Mouse (Mus musculus): Measurements from ENCODE around the gene Bcr. TPM values are rescaled to one million over a fixed set of nuclear protein-coding genes. Genes with fewer than 3 reads are reported as not detected.

Gene Bcr
- polyA plus RNA-seq, 1 experiment, result 23.2 TPM

DNA sequence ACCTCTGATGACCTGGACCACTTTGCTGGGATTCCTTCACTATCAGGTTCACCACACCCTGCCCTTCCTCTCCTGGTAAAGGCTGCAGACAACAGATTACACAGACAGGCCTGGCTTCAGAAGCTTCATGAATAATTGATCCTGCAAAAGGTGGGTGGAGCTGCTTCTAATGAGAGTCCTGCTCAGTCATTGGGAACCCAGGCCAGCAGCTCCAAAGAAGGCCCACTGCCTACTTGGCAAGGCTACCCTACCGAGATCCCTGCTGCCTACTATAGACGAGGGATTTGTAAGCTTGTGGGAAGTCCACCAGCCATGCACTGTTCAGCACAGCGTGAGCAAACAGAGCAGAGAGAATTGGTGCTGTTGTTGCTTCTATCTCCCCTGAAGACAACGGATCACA is 4.1 kb upstream of the Bcr start:
- DNase-seq (ENCODE audit: low read depth), result no peak

DNA sequence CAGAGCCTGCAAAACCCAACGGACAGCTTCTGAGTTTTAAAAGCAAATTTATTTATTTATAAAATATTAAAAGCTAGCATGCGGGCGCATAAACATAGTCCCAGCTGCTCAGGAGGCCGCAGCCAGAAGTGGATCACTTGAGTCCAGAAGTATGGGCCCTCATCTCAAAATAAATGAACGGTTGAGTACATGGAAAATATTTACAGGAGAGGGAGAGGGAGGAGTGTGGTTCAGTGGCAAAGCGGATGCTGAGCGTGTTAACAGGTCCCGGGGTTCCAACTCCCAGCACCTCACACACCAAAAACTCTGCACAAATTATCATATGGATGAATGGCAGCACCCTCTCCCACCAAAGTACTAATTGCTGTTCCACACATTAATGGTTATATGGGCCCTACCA is 2.1 kb upstream of the Bcr start:
- no peak for DNase-seq (ENCODE audit: low read depth)

- DNase-seq (ENCODE audit: low read depth), result no peak
These were observed 1.5 kb upstream of the Bcr start for GRCm38 (mm10) chr10:75058761-75059395.

- no peak for DNase-seq (ENCODE audit: low read depth)
These were observed 996 bp upstream of the Bcr start for GRCm38 (mm10) chr10:75059396-75059795.

DNA sequence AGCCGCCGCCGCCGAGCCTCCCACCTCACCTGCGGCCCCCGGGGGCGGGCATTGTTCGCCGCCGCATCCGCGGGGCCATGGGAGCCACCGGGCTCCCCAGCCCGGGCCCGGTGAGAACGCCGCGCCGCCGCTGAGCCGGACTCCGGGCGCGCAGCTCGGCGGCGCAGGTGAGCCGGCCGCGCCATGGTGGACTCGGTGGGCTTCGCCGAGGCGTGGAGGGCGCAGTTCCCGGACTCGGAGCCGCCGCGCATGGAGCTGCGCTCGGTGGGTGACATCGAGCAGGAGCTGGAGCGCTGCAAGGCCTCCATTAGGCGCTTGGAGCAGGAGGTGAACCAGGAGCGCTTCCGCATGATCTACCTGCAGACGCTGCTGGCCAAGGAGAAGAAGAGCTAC is 447 bp downstream of the Bcr start:
- DNase-seq (ENCODE audit: low read depth), result no peak

DNA sequence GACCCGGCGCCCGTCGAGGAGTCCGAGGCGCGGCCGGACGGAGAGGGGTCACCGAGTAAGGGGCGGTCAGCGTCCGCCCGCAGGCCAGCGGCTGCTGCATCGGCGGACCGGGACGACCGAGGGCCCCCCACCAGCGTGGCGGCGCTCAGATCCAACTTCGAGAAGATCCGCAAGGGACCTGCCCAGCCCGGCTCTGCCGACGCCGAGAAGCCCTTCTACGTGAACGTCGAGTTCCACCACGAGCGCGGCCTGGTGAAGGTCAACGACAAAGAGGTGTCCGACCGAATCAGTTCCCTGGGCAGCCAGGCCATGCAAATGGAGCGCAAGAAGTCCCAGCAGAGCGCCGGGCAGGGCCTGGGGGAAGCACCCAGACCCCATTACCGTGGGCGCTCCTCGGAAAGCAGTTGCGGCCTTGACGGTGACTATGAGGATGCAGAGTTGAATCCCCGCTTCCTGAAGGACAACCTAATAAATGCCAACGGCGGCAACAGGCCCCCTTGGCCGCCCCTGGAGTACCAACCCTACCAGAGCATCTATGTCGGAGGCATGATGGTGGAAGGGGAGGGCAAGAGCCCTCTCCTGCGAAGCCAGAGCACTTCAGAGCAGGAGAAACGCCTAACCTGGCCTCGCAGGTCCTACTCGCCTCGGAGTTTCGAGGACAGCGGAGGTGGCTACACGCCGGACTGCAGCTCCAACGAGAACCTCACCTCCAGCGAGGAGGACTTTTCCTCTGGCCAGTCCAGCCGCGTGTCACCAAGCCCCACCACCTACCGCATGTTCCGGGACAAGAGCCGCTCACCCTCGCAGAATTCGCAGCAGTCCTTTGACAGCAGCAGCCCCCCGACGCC is 1.2 kb downstream of the Bcr start:
- DNase-seq (ENCODE audit: low read depth), result no peak

DNA sequence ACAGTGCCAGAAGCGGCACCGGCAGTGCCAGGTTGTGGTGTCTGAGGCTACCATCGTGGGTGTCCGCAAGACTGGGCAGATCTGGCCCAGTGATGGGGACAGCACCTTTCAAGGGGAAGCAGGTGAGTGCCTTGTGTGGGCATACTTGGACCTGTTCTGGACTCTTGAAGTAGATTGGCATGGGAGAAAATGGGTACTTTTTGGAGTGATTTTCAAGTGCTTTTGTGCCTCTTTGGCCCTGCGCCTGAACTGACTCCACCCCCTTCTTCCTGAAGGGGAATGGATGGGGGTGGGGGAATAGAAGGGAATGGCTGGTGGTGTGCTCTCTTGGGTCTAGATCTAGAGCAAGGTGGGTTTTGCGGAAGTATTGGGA is 1.8 kb downstream of the Bcr start:
- no peak for DNase-seq (ENCODE audit: low read depth)

DNA sequence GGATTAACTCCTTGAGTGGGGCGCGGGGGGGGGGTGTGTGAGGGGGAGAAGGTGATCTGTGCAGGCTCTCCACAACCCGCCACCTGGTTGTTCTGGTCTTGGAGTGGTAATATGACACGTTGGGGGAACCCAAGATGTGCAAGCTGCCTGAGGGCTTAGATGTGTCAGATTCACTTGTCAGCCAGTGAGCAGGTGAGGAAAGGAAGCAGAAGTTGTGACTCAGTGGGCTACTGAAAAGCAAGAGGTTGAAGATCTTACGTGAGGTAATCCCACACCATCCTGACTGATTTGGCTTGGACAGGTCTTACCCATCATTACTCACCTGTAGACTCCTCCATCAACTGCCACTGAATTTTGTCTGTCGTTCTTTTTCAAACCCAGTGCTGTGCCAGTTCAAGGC is 2.2 kb downstream of the Bcr start:
- DNase-seq (ENCODE audit: low read depth), result no peak

DNA sequence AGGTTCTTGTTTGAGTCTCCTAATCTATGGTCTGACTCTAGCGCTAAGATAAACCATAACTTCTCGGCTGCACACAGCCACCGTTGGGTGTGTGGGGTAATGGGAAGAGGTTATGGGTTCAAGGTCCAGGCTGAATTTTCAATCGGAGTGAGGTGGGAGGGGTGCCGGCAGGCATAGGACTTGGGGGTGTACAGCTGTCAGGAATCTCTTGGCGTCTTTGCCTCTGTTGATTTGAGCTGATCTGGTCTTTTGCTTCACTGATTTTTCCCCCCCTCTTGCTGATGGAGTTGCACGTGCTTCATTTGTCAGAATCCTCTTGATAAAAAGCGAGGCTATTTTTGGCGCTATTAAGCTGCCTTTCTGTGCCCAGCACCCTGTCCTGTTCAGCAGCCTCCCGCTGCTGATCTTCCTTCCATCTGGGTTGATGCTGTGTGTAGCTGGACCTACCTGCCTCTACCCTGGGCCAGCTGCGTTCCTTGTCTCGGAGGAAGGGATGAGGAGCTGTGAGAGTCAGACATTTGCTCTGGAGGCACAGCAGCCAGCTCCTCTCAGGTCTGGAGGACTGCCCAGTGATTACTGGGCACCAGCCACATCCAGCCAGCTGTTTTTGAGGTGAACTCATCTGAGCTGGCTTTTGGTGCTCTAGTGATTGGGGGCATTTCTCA is 3.0 kb downstream of the Bcr start:
- DNase-seq (ENCODE audit: low read depth), result no peak

- DNase-seq (ENCODE audit: low read depth), result no peak
These were observed 5.3 kb downstream of the Bcr start for GRCm38 (mm10) chr10:75065691-75066090.

DNA sequence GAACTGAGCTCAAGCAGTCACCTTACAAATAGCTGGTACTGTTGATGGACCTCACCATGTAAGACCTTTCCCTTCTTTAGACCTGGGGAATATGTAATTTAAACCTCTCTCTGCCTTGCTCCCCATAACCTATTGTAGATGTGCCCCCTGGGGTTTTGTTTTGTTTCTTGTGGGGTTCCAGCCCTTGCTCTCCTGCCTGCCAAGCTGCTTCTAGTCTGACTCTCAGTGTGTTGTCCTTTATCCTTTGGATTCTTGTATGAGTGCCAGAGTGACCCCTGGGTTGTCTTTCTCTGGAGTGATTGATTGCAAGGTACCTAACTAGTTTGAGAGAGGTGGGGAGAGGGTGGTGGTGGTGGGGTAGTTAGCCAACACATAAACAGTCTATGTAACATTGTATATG is 7.1 kb downstream of the Bcr start:
- DNase-seq (ENCODE audit: low read depth), result no peak

DNA sequence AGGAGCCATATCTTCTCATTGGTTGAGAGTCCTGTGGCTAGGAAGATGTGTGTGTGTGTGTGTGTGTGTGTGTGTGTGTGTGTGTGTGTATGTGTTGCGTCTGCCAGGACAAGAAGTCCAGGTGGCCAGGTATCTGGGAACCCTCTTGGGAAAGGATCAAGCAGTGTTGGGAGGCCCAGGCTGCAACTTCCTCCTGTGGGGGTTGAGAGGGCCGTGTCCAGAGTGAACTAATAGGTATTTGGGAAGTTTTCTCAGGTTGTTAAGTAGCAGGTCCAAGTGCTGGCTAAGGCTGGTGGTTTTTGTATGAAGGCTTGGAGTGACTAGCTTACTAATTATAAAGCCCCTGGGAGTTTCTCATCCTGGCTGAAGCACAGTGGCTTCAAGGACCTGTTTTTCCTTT is 7.7 kb downstream of the Bcr start:
- DNase-seq (ENCODE audit: low read depth), result no peak

DNA sequence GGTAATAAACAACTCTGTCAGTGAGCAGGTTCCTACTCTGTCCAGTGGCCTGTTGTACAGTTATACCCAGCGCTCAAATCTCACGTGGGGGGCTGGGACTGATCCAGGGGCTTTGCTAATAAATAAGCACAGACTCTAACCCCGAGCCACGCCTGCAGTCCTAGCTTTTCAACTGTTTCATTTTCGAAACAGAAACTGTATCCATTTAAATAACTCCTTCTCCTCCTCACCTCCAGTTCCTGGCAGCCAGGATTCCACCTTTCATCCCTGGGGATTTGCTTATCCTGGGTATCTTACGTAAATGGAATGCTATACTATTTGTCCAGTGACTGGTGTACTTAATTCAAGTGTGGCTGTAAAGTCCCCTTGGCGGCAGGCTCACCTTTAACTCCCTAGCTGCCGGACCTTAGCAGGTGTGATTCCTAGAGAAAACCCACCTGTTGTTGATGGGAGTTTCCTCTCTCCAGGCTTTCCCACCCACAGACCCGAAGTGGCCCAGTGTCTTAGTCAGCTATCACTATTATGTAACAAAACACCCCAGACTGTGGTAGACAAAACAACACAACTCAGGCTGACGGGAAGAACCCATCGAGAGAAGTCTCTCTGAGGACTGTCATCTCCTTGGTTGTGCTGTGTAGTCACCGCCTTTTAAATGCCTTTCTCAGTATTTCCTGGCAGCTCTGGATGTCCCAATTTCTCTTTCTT is 8.4 kb downstream of the Bcr start:
- no peak for DNase-seq (ENCODE audit: low read depth)

DNA sequence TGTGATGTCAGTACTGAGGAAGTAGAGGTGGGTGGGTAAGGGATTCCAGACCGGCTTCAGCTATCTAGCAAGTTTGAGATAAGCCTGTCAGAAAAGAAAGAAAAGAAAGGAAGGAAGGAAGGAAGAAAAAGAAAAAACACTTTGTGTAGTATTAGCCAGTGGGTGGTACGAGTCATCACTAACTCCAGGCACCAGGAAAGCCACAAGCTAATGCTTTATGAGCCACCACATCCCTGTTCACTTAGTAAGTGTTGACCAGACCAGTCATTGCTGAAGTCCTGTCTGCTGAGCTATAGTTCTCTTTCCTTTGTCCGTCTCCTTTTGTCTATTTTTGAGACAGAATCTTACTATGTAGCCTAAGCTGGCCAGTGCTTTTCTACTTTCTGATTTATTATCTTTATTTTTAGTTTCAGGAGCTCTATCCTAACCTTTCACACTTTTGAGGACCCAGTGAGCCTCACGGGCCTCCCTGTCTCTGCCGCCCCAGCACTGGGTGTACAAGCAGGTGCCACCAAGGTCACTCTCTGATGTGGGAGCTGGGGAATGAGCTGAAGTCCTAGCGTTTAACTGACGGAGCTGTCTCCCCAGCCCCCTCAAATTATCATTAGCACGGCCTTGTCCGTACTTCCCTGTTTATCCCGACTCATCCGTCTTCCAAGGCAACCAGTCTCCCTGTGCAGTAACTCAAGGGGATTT is 10.0 kb downstream of the Bcr start:
- DNase-seq (ENCODE audit: low read depth), result no peak

DNA sequence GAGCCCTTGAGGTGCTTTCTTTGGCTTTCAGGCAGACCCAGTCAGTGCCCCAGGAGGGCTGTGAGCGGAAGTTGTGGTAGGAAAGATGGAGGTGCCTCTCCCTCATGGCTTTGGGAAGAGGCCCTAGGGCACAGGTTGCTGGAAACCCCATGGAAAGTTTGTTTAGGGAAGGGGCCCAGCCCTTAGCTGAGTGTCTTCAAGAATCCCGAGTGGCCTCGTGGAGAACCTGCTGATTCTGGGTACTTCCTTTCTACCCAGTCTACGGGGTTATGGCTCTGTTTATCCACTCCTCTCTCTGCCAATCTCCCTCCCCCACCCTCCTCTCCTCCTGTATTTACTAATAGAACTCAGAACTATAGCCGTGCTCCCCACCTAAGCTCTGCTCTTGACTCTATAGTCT is 15.3 kb downstream of the Bcr start:
- no peak for DNase-seq (ENCODE audit: low read depth)

- DNase-seq (ENCODE audit: low read depth), result no peak
These were observed 18.1 kb downstream of the Bcr start for GRCm38 (mm10) chr10:75078174-75079128.

DNA sequence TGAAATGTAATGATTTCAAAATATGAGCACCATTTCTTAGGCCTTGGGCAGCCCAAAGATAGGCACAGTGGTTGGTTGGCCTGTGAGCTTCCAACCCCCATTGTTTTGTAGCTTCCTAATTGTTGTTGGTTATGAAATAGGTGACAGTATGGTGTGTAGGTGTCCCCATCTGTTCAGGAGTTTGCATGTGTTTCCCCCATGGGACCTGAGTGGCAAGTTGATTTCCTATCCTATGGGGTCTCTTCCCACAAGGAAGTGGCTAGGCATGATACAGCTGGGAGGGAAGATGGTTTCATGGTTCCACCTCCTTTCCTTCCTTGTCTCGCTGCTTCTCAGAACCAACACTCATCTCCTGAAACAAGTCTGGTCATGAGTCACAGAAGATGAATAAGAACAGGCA is 24.9 kb downstream of the Bcr start:
- no peak for DNase-seq (ENCODE audit: low read depth)

DNA sequence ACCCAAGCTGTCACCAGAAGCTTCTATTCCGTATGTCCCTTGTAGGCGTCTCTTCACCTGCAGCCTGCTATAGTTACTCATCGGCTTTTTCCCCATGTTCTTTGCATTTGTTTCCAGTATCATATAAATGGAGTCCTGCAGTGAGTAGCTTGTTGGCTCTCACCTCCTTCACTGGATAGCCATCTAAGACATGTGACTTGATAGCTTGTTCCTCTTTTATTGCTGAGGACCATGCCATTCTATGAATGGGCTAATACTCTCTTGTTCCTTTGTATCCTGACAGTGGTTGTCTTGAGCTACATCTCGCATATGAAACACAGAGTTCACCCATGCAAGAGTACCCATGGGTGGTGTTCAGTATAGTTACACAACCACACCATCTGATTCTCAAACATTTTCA is 28.1 kb downstream of the Bcr start:
- no peak for DNase-seq (ENCODE audit: low read depth)

DNA sequence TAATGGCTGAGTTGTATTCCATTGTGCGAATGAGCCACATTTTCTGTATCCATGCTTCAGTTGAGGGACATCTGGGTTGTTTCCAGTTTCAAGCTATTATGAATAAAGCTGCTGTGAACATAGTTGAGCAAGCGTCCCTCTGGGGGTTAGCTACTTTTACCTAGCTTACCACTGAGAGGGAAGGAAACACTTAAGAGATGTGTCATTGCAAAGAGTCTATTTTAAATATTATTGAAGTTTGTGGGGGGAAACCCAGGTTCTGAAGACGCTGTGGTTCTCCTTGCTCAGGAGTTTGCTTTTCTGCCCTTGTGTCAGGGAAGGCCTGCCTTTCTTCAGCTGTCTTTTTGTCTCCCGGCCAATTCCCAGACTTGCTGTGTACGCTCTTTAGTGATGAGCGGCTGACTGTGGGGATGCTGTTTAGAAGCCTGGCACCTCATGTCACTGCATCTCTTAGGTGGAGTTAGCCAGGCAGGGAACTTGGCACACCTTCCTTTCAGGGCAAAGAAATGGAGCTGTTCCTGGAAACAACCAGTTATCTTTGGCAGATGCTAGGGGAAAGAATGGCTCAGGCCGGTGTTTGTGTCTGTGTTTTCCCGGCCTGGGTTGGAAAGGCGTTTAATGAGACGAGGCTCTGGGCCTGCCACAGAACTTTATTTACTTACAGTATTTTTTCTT is 31.2 kb downstream of the Bcr start:
- DNase-seq (ENCODE audit: low read depth), result no peak

Data from gonadal fat pad, adult 2 months (tissue).